Mouse (Mus musculus): ENCODE results near the gene Magt1. TPM values are rescaled to one million over a fixed set of nuclear protein-coding genes. Genes with fewer than 3 reads are reported as not detected.
"Not testable (repeated sequence)": the region's sequence is repeated elsewhere in the genome, so short reads cannot be mapped to it uniquely, and the experiment has no call there.

The Magt1 gene
- total RNA-seq, 2 experiments from 2014 or later = 38.1 to 47.6 TPM

DNA sequence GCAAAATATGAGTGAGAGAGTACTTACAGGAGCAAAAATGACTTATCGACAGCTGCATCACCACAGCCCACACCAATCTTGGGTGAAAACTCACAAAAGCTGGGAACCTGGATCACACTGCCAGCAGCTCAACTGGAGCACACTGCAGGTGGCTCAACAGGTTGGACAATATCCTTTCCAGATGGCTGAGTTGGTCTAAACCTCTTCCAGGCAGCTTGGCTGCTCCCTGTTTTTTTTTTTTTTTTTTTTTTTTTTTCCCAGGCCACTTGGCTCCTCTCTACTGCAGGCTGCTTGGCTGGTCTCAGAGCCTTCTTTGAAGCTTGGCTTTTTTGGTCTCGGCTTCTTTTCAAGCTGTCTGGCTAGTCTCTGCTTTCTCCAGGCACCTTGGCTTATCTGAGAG lies 57.7 kb downstream of the Magt1 start:
- no peak for DNase-seq

GRCm38 (mm10) chrX:105946357-105946756 lies 65.3 kb downstream of the Magt1 start:
- DNase-seq = no peak

GRCm38 (mm10) chrX:105939245-105939644 lies 72.5 kb downstream of the Magt1 start:
- no peak for DNase-seq

GRCm38 (mm10) chrX:105937736-105938135 lies 74.0 kb downstream of the Magt1 start:
- no peak for DNase-seq

DNA sequence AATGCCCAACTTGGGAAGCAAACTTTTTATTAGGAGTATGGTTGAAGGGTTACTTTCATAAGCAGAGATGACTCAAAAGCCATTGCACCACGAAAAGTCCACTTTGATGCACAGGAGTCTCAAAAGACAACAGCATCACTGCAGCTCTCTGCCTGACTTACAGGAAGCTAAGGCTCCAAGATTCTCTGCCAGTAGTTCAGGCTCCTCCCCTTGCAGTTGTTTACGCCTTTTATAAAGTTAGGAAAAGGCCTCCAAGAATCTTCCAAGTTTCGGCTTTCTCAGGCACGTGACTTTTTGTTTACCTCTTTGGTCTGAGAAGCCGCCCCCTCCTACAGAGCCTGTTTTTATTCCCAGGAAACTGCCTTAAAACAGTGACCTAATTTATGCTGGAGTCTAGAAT lies 77.4 kb downstream of the Magt1 start:
- peak; percentile 49 to 71 for DNase-seq

GRCm38 (mm10) chrX:105929478-105930038 lies 82.1 kb downstream of the Magt1 start:
- DNase-seq = no peak

DNA sequence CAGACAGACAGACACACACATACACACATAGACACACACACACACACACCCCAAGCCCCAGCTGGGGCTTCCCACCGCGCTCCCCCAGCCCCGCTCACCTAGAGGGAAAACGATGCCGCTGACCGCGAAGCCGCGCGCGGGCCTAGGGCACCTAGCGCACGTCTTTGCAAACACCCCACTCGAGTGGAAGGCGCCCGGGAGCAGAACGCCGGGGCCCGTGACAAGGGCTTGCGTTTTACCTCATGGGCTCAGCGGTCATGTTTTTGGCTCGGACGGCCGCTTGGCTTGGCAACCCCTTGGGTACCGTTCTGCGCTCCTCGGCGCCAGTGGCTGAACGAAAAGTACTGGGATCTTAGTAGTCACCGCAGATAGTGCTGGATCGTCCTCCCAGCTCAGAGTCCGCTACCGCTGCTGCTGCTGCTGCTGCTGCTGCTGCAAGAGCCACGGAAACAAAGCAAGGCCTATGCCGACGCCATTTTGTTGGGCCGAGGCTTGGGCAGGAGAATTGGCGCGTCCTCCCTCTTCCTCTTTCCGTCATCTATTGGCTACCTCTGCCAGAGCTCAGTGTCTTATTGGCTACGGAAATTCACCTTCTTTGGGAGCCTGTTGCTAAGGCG lies 82.7 kb downstream of the Magt1 start, which contains the start of gene Atrx:
Gene Atrx (minus strand): TSS at position 543 of the 617 bp plus-strand sequence.
- peak; percentile 78 to 87 for DNase-seq

DNA sequence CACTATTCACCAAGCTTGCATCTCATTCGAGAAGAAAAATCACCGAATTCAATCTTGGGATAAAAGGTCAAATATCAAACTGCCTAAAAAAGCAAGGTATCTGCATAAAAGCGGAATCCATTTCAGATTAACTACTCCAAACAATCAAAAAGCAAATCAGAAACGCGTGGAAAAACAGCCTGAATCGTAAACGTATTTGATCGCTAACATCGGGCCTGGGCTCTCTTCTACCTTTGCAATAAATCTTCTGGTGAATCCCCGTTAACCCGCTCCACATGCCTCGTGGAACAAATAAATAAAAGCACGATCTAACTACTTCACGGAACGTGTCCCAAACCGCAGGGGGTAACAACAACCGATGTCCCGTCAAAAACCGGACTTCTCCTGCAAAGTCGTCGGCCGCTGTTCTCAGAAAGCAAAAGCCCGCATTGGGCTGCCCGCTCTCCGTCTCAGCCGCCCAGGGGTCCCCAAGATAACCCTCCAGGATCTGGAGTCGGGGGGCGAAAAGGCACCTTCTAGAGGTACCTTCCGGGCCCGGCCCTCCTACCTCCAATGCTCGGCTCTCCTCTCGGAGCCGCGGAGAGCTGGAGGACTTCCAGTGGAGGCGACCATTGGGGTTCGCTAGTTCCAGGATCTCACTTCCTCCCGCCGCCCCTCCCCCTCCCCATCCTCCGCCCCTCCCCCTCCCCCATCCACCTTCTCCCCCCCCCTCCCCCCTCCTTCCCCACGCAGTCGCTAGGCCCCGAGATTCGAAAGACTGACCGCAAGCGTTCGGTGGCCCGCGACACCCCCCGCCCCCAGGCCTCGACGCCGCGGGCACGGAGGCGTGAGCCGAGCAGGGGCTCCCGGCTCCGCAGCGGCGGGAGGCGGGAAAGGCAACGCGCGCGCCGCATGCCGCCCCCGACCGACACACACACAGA lies 83.5 kb downstream of the Magt1 start:
- DNase-seq = peak; percentile 48 to 56

GRCm38 (mm10) chrX:105926121-105926735 lies 85.5 kb downstream of the Magt1 start:
- DNase-seq = peak; percentile 28 to 38

DNA sequence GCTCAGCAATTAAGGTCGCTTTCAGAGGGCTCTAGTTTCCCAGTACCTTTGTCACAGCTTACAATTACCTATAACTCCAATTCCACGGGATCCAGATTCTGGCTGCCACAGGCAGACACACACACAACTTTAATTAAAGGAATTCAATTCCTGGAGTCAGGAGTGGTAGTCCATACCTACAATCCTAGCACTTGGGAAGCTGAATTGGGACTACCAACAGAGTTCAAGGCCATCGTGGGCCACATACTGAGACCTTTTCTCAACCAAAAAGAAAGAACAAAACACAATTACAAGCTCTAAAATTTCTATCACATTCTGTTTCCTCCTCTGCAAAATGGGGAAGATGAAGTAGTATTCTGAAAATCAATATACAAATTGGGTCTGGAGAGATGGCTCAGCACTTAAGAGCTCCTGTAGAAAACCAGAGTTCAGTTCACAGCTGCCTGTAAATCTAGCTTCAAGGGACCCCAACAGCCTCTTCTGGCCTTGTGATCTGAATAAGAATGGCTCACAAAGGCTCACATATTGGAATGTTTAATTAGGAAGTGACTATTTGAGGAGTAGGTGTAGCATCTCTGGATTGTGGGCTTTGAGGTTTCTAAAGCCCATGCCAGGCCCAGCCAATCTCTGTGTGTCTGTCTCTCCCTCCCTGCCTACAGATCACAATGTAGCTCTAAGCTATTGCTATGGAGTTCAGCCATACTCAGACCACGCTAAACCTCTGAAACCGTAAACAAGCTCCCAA lies 87.2 kb downstream of the Magt1 start:
- no peak for DNase-seq

- no peak for DNase-seq
Observed at GRCm38 (mm10) chrX:105923896-105924295, 87.8 kb downstream of the Magt1 start.

- not testable (repeated sequence) for DNase-seq
Observed at GRCm38 (mm10) chrX:105922986-105923385, 88.7 kb downstream of the Magt1 start.

DNA sequence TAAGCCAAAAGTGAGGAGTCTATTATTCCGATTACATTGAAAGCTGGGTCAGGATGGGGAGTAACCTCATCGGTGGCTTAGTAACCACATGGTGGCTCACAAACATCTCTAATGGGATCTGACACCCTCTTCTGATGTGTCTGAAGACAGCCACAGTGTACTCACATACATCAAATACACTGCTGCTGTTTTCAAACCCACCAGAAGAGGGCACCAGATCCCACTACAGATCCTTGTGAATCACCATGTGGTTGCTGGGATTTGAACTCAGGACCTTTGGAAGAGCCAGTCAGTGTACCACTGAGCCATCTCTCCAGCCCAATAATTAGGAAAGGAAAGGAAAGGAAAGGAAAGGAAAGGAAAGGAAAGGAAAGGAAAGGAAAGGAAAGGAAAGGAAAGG lies 90.3 kb downstream of the Magt1 start:
- peak; percentile 25 to 49 for DNase-seq

Other genes starting within 250 kb of the Magt1 start
- gene Fgf16, start 247.6 kb downstream of the Magt1 start, total RNA-seq (2021) = 10 to 100 TPM; 18.5 to 23.9 TPM
- gene Atrx, start 82.5 kb downstream of the Magt1 start, total RNA-seq (2021) = 10 to 100 TPM; 48.2 to 61.5 TPM
- gene Cox7b, start 3.8 kb upstream of the Magt1 start, total RNA-seq (2021) = 1,000 to 10,000 TPM; 1,613 to 1,714 TPM
- gene Atp7a, start 15.4 kb upstream of the Magt1 start, total RNA-seq (2021) = 1 to 10 TPM; 7.7 to 8.7 TPM
- 1 to 10 TPM; 1.0 to 1.1 TPM for gene Tlr13, start 131.3 kb upstream of the Magt1 start, total RNA-seq (2021)
- 100 to 1,000 TPM; 458 to 480 TPM for gene Pgk1, start 175.2 kb upstream of the Magt1 start, total RNA-seq (2021)
- gene Taf9b, start 209.3 kb upstream of the Magt1 start, total RNA-seq (2021) = 10 to 100 TPM in 1 of 2 experiments, 1 to 10 TPM in 1; 6.9 to 10.7 TPM
- not detected for gene Fnd3c2, start 243.5 kb upstream of the Magt1 start, total RNA-seq (2021)